Mouse (Mus musculus): ENCODE data around the gene Gm28539. TPM values are rescaled to one million over a fixed set of nuclear protein-coding genes. Genes with fewer than 3 reads are reported as not detected.
"Not testable (repeated sequence)": the region's sequence is repeated elsewhere in the genome, so short reads cannot be mapped to it uniquely, and the experiment has no call there.

Gene Gm28539
- polyA plus RNA-seq, 1 experiment from 2014 or later: not detected

DNA sequence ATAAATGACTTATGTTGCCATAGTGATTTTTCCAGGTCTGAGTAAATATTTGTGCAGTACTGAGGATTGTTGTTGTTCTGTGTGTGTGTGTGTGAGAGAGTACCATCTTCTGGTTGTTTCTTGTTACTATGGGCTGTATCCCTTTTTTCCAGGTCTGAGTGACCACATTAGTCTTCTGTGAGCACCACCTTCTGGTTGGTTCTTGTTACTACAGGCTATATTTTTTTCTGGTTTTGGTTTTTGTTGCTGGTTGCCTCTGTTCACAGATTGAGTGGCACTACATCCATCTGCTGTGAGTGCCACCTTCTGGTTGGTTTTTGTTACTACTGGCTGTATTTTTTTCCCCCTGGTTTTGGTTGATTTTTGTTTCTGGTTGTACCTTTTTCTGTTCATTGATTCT is 22.2 kb downstream of the Gm28539 start:
- peak; percentile 68 for DNase-seq
- Histone ChIP-seq H3K9me3 (ENCODE audit: low read depth, low read length) (no peaks in the 10 kb centered on the region), H3K36me3 (ENCODE audit: insufficient read depth) (no peaks in the 10 kb centered on the region), H3K9ac (no peak overlapping the region), H3K27me3 (ENCODE audit: insufficient read depth, low read length) (no peaks in the 10 kb centered on the region), H3K27ac (ENCODE audit: low read depth) (no peak overlapping the region), H3K4me1 (ENCODE audit: insufficient read depth) (no peaks in the 10 kb centered on the region), H3K4me3 (ENCODE audit: low read depth, low read length) (no peak overlapping the region), H3K4me2 (no peak overlapping the region)
- peak; percentile 60 for TF ChIP-seq CTCF (IDR thresholded peaks at IDR 0.05; ENCODE audit: low read depth)
- no peak for ATAC-seq (ENCODE audit: insufficient read depth)

DNA sequence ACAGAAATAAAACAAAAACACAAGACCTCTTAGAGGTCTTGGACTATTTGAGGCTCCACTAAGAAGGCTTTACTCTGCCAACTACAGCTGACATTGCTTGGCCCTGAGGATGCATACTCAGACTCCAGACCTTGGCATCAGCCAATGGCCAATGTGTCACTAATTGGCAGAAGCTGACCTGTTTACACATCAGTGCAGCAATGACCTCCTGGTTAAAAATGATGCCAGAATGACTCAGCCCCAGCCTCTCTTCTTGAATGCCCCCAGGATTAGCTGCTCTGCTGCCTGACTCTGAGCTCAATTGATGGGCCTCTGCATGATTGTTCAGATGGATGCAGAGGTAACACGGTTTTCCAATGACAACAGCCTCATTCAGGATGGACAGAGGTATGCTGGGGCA is 23.8 kb downstream of the Gm28539 start:
- DNase-seq: no peak
- 67% methylated on average over 1 of the region's 1 CpGs for WGBS
- no peak overlapping the region for H3K4me2 ChIP-seq
- no peak for TF ChIP-seq CTCF (IDR thresholded peaks at IDR 0.05; ENCODE audit: low read depth)
- no peak overlapping the region for H3K4me3 ChIP-seq (ENCODE audit: low read depth, low read length)
- H3K4me1 ChIP-seq (ENCODE audit: insufficient read depth): no peaks in the 10 kb centered on the region
- H3K9me3 ChIP-seq (ENCODE audit: low read depth, low read length): no peaks in the 10 kb centered on the region
- no peak overlapping the region for H3K9ac ChIP-seq
- H3K27me3 ChIP-seq (ENCODE audit: insufficient read depth, low read length): no peaks in the 10 kb centered on the region
- no peak overlapping the region for H3K27ac ChIP-seq (ENCODE audit: low read depth)
- no peaks in the 10 kb centered on the region for H3K36me3 ChIP-seq (ENCODE audit: insufficient read depth)
- no peak for ATAC-seq (ENCODE audit: insufficient read depth)

- peaks cover 39% of the 10 kb centered on the region for H3K36me3 ChIP-seq (ENCODE audit: insufficient read depth)
- not testable (repeated sequence) for H3K27ac ChIP-seq (ENCODE audit: low read depth); H3K9ac ChIP-seq; H3K4me3 ChIP-seq (ENCODE audit: low read depth, low read length); ATAC-seq (ENCODE audit: insufficient read depth); H3K4me1 ChIP-seq (ENCODE audit: insufficient read depth); H3K9me3 ChIP-seq (ENCODE audit: low read depth, low read length); H3K4me2 ChIP-seq; H3K27me3 ChIP-seq (ENCODE audit: insufficient read depth, low read length); DNase-seq
- WGBS: 66% methylated on average over 1 of the region's 1 CpGs
Measured at GRCm38 (mm10) chr16:18870495-18870894, 34.1 kb downstream of the Gm28539 start.

GRCm38 (mm10) chr16:18876091-18876441 is 39.7 kb downstream of the Gm28539 start:
- Histone ChIP-seq H3K9me3 (ENCODE audit: low read depth, low read length) (no peaks in the 10 kb centered on the region), H3K4me2 (peak overlapping the region; percentile 87), H3K9ac (peak overlapping the region; percentile 87), H3K36me3 (ENCODE audit: insufficient read depth) (peaks cover 42% of the 10 kb centered on the region), H3K27ac (ENCODE audit: low read depth) (peak overlapping the region; percentile 95), H3K27me3 (ENCODE audit: insufficient read depth, low read length) (no peaks in the 10 kb centered on the region), H3K4me1 (ENCODE audit: insufficient read depth) (peaks cover 4% of the 10 kb centered on the region; the same call in 1 of the 2 replicates), H3K4me3 (ENCODE audit: low read depth, low read length) (peak overlapping the region; percentile 94)
- under 1% methylated on average over 17 of the region's 17 CpGs for WGBS
- DNase-seq (no peak), ATAC-seq (ENCODE audit: insufficient read depth) (no peak; the same call in 1 of the 2 replicates)
- TF ChIP-seq CTCF (IDR thresholded peaks at IDR 0.05; ENCODE audit: low read depth): no peak

- H3K4me3 ChIP-seq (ENCODE audit: low read depth, low read length): peak within 1 kb of the TSS; percentile 94
- peaks cover 4% of the 10 kb centered on the region; the same call in 1 of the 2 replicates for H3K4me1 ChIP-seq (ENCODE audit: insufficient read depth)
- no peaks in the 10 kb centered on the region for H3K9me3 ChIP-seq (ENCODE audit: low read depth, low read length)
- peak; percentile 8; the same call in 1 of the 2 replicates for TF ChIP-seq CTCF (IDR thresholded peaks at IDR 0.05; ENCODE audit: low read depth)
- peaks cover 42% of the 10 kb centered on the region for H3K36me3 ChIP-seq (ENCODE audit: insufficient read depth)
- peak within 1 kb of the TSS; percentile 87 for H3K9ac ChIP-seq
- no peaks in the 10 kb centered on the region for H3K27me3 ChIP-seq (ENCODE audit: insufficient read depth, low read length)
- peak within 1 kb of the TSS; percentile 87 for H3K4me2 ChIP-seq
- under 1% methylated on average over 88 of the region's 93 CpGs for WGBS
- peak within 1 kb of the TSS; percentile 95 for H3K27ac ChIP-seq (ENCODE audit: low read depth)
- DNase-seq (peak; percentile 95), ATAC-seq (ENCODE audit: insufficient read depth) (peak; percentile 95)
Measured at GRCm38 (mm10) chr16:18876442-18877308, 40.3 kb downstream of the Gm28539 start, which contains the start of the genes Mrpl40 and Hira. Gene Mrpl40, minus strand, starts transcription at chr16:18876862. Gene Hira, plus strand, starts transcription at chr16:18877037.

GRCm38 (mm10) chr16:18877386-18878090 is 41.2 kb downstream of the Gm28539 start:
- H3K36me3 ChIP-seq (ENCODE audit: insufficient read depth): peaks cover 34% of the 10 kb centered on the region

More at GRCm38 (mm10) chr16:18877386-18878090, 41.2 kb downstream of the Gm28539 start:
- H3K4me3 ChIP-seq (ENCODE audit: low read depth, low read length): peak overlapping the region; percentile 94
- TF ChIP-seq CTCF (IDR thresholded peaks at IDR 0.05; ENCODE audit: low read depth): peak; percentile 66
- no peaks in the 10 kb centered on the region for H3K27me3 ChIP-seq (ENCODE audit: insufficient read depth, low read length)
- peak overlapping the region; percentile 87 for H3K4me2 ChIP-seq
- peak overlapping the region; percentile 87 for H3K9ac ChIP-seq
- ATAC-seq (ENCODE audit: insufficient read depth) (peak; percentile 41), DNase-seq (peak; percentile 85)
- no peaks in the 10 kb centered on the region for H3K9me3 ChIP-seq (ENCODE audit: low read depth, low read length)
- peak overlapping the region; percentile 95 for H3K27ac ChIP-seq (ENCODE audit: low read depth)
- under 1% methylated on average over 40 of the region's 43 CpGs for WGBS
- peaks cover 4% of the 10 kb centered on the region; the same call in 1 of the 2 replicates for H3K4me1 ChIP-seq (ENCODE audit: insufficient read depth)

Data from lung, embryonic 14.5 days (tissue).